In the genomic region with DNA sequence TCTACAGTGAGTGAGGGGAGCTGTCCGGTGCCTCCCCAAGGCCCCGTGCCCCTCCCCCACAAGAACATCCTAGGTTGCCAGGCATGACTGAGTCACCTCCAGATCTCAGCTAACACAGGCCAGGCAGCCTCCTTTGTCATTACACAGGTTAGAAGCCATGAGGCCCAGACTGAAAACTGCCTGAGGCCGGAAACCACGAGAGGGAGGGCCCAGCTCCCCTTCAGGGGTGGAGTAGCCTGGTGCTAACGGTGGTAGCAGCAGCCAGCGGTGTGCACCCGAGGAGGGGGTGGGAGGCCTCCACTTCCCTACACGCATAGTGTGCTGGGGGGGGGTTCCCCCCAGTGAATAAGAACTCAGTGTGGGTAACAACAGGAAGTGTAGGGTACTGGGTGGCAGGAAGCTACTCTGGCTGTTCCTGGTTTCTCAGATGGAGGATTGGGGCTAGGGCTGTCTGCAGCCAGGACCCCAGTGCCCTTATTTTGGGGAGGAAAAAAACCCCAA, we compare ENCODE assay signal across 9 mouse cellular contexts. TPM values are rescaled to one million over a fixed set of nuclear protein-coding genes. Genes with fewer than 3 reads are reported as not detected.
DNase-seq lines count a peak whose midpoint lies in the region; ATAC-seq and TF ChIP-seq lines count a peak whose summit lies in the region.
"Had no signal": no experiment of that assay in that cellular context is flagged by ENCODE, and none has a peak within 500 bp of the region (broad histone marks: within the 10 kb centered on the region; RNA-seq: fewer than 3 reads in every experiment).

No protein-coding gene starts in this region.

- 34% methylated on average over 8 of the region's 8 CpGs for WGBS in heart, adult 2 months
- 28% methylated on average over 8 of the region's 8 CpGs for WGBS in liver, embryonic 11.5 days
- WGBS in spleen, adult 2 months, result 9% methylated on average over 8 of the region's 8 CpGs
- WGBS in forebrain, embryonic 16.5 days, result 57% methylated on average over 8 of the region's 8 CpGs

- H3K9ac ChIP-seq in heart, adult 2 months (ENCODE audit: low read depth, low read length), result no peak overlapping the region
- peak overlapping the region; percentile 37 for H3K9ac ChIP-seq in liver, embryonic 11.5 days (ENCODE audit: low read depth, low read length)
- H3K9ac ChIP-seq in forebrain, embryonic 16.5 days (replicated peaks; ENCODE audit: low read depth, low read length), result no peak overlapping the region

- peak overlapping the region; percentile 35 for H3K4me2 ChIP-seq in liver, embryonic 11.5 days
- no peak overlapping the region for H3K4me2 ChIP-seq in forebrain, embryonic 16.5 days (ENCODE audit: low read length)

- no peak for TF ChIP-seq EP300 in heart, adult 2 months (IDR thresholded peaks at IDR 0.05; ENCODE audit: insufficient read depth, low read depth, low read length)

- peak overlapping the region; percentile 75 for H3K27ac ChIP-seq in heart, adult 2 months
- peak overlapping the region; percentile 54; the same call in 1 of the 2 replicates for H3K27ac ChIP-seq in liver, embryonic 11.5 days (ENCODE audit: low read depth, low read length)
- peak overlapping the region; percentile 99 for H3K27ac ChIP-seq in spleen, adult 2 months (ENCODE audit: insufficient read depth, low read length)
- H3K27ac ChIP-seq in forebrain, embryonic 16.5 days (ENCODE audit: low read length), result no peak overlapping the region

- H3K4me1 ChIP-seq in heart, adult 2 months (ENCODE audit: control insufficient read depth, insufficient read depth, low read length), result peaks cover 23% of the 10 kb centered on the region
- H3K4me1 ChIP-seq in liver, embryonic 11.5 days (replicated peaks; ENCODE audit: control insufficient read depth, insufficient read depth, low read length), result peaks cover 20% of the 10 kb centered on the region
- H3K4me1 ChIP-seq in spleen, adult 2 months (ENCODE audit: control insufficient read depth, insufficient read depth, insufficient read length), result peaks cover 33% of the 10 kb centered on the region
- H3K4me1 ChIP-seq in forebrain, embryonic 16.5 days (replicated peaks; ENCODE audit: control insufficient read depth, insufficient read depth, low read length), result peaks cover 14% of the 10 kb centered on the region

- no peaks in the 10 kb centered on the region for H3K27me3 ChIP-seq in heart, adult 2 months (ENCODE audit: control insufficient read depth, insufficient read depth, low read length)
- H3K27me3 ChIP-seq in liver, embryonic 11.5 days (replicated peaks; ENCODE audit: control insufficient read depth, insufficient read depth, low read length), result peaks cover 31% of the 10 kb centered on the region
- H3K27me3 ChIP-seq in spleen, adult 2 months (ENCODE audit: control insufficient read depth, insufficient read depth, low read length), result no peaks in the 10 kb centered on the region
- H3K27me3 ChIP-seq in forebrain, embryonic 16.5 days (replicated peaks; ENCODE audit: control insufficient read depth, insufficient read depth, low read length), result peaks cover 8% of the 10 kb centered on the region; the same call in 1 of the 2 replicates

- intact Hi-C loops in heart, adult 2 months (cut with DNase I), result no loop called here

- TF ChIP-seq CTCF in heart, adult 2 months (IDR thresholded peaks at IDR 0.05), result no peak
- no peak for TF ChIP-seq CTCF in spleen, adult 2 months (IDR thresholded peaks at IDR 0.05; ENCODE audit: extremely low read depth, insufficient read depth, insufficient read length, insufficient replicate concordance)

- H3K4me3 ChIP-seq in heart, adult 2 months, result peak overlapping the region; percentile 18; the same call in 1 of the 2 replicates
- H3K4me3 ChIP-seq in liver, embryonic 11.5 days (ENCODE audit: low read depth, low read length), result no peak overlapping the region
- H3K4me3 ChIP-seq in spleen, adult 2 months (ENCODE audit: extremely low read depth, insufficient read depth, insufficient read length), result peak overlapping the region; percentile 47; the same call in 1 of the 2 replicates
- no peak overlapping the region for H3K4me3 ChIP-seq in forebrain, embryonic 16.5 days (replicated peaks; ENCODE audit: low read length)

- ATAC-seq in liver, embryonic 11.5 days (replicated peaks; ENCODE audit: low FRiP score), result peak; percentile 70
- no peak for ATAC-seq in forebrain, embryonic 16.5 days

- no peak for TF ChIP-seq POLR2A in heart, adult 2 months (IDR thresholded peaks at IDR 0.05; ENCODE audit: insufficient read depth, low read depth, low read length)
- peak; percentile 25 for TF ChIP-seq POLR2A in spleen, adult 2 months (IDR thresholded peaks at IDR 0.05; ENCODE audit: low read depth, low read length)

- DNase-seq in layer of hippocampus, adult 11-12 months (ENCODE audit: low spot score), result peak; percentile 39
- no peak for DNase-seq in layer of hippocampus, adult 18-20 months (ENCODE audit: low spot score in 2 of 2)
- peak; percentile 67 to 83 for DNase-seq in heart, adult 2 months
- DNase-seq in liver, embryonic 11.5 days (ENCODE audit: low spot score), result peak; percentile 65
- DNase-seq in spleen, adult 2 months (ENCODE audit: low read depth in 1 of 2, low spot score in 2 of 2), result peak; percentile 87 to 95
- DNase-seq in cerebellum, adult 9-11 months, result no peak
- no peak for DNase-seq in layer of hippocampus, adult 8-10 months (ENCODE audit: low spot score in 2 of 2)

- no peaks in the 10 kb centered on the region for H3K9me3 ChIP-seq in liver, embryonic 11.5 days (ENCODE audit: control insufficient read depth, low read length)
- no peaks in the 10 kb centered on the region for H3K9me3 ChIP-seq in forebrain, embryonic 16.5 days (ENCODE audit: control insufficient read depth, low read length)

- H3K36me3 ChIP-seq in heart, adult 2 months (ENCODE audit: control insufficient read depth, insufficient read depth, low read length), result no peaks in the 10 kb centered on the region
- H3K36me3 ChIP-seq in liver, embryonic 11.5 days (ENCODE audit: control insufficient read depth, insufficient read depth, low read length), result no peaks in the 10 kb centered on the region
- H3K36me3 ChIP-seq in spleen, adult 2 months (ENCODE audit: control insufficient read depth, insufficient read depth, low read length), result peaks cover 9% of the 10 kb centered on the region
- no peaks in the 10 kb centered on the region for H3K36me3 ChIP-seq in forebrain, embryonic 16.5 days (ENCODE audit: control insufficient read depth, insufficient read depth)

- peaks cover 4% of the 10 kb centered on the region for H3K79me2 ChIP-seq in heart, adult 2 months (replicated peaks; ENCODE audit: control insufficient read depth, insufficient read depth, low read length)

RNA-seq across cellular contexts. Expression of a gene that starts 4.0 kb away (rescaled TPM):
- total RNA-seq in layer of hippocampus, adult 18-20 months (2021), result 100 to 1,000 TPM; 132 to 148 TPM
- 10 to 100 TPM; 12.1 to 14.5 TPM for total RNA-seq in heart, adult 2 months (2021)
- 12.8 and 14.2 TPM in 2 replicates for polyA plus RNA-seq in heart, adult 2 months (2012; rRNA removed)
- 6.3 and 6.9 TPM in 2 replicates for polyA plus RNA-seq in liver, embryonic 11.5 days (2014; fragmentation: Nextera tagmentation; extraction: Ambion mirVana)
- polyA plus RNA-seq in spleen, adult 2 months (2012; rRNA removed), result 137 and 147 TPM in 2 replicates
- total RNA-seq in layer of hippocampus, adult 8-10 months (2022), result 100 to 1,000 TPM; 121 to 133 (median 125) TPM
- 2.7 and 6.7 TPM in 2 replicates for polyA plus RNA-seq in forebrain, embryonic 16.5 days (2015; fragmentation: Nextera tagmentation; extraction: Ambion mirVana)

RNA-seq across cellular contexts. Expression of a gene that starts 33.4 kb away (rescaled TPM):
- total RNA-seq in layer of hippocampus, adult 18-20 months (2021), result 1 to 10 TPM; 1.6 to 2.2 TPM
- not detected for total RNA-seq in heart, adult 2 months (2021)
- 0.21 TPM in 1 of 2 replicates, not detected in the other for polyA plus RNA-seq in heart, adult 2 months (2012; rRNA removed)
- polyA plus RNA-seq in liver, embryonic 11.5 days (2014; fragmentation: Nextera tagmentation; extraction: Ambion mirVana), result 0.15 TPM in 1 of 2 replicates, not detected in the other
- not detected in 2 replicates for polyA plus RNA-seq in spleen, adult 2 months (2012; rRNA removed)
- total RNA-seq in layer of hippocampus, adult 8-10 months (2022), result 1 to 10 TPM; 1.4 to 3.1 (median 2.2) TPM
- 0.73 and 1.5 TPM in 2 replicates for polyA plus RNA-seq in forebrain, embryonic 16.5 days (2015; fragmentation: Nextera tagmentation; extraction: Ambion mirVana)

RNA-seq across cellular contexts. Expression of a gene that starts 42.7 kb away (rescaled TPM):
- 10 to 100 TPM; 11.2 to 12.5 TPM for total RNA-seq in layer of hippocampus, adult 18-20 months (2021)
- 1 to 10 TPM; 1.3 to 1.9 TPM for total RNA-seq in heart, adult 2 months (2021)
- 2.6 and 2.9 TPM in 2 replicates for polyA plus RNA-seq in heart, adult 2 months (2012; rRNA removed)
- 11.9 and 13.8 TPM in 2 replicates for polyA plus RNA-seq in liver, embryonic 11.5 days (2014; fragmentation: Nextera tagmentation; extraction: Ambion mirVana)
- 2.3 and 3.0 TPM in 2 replicates for polyA plus RNA-seq in spleen, adult 2 months (2012; rRNA removed)
- 10 to 100 TPM in 3 of 4 experiments, 1 to 10 TPM in 1; 9.4 to 15.1 (median 11.6) TPM for total RNA-seq in layer of hippocampus, adult 8-10 months (2022)
- 19.9 and 25.9 TPM in 2 replicates for polyA plus RNA-seq in forebrain, embryonic 16.5 days (2015; fragmentation: Nextera tagmentation; extraction: Ambion mirVana)

RNA-seq across cellular contexts. Expression of a gene that starts 43.3 kb away (rescaled TPM):
- 1 to 10 TPM in 1 of 2 experiments, under 1 TPM in 1; 0.99 to 1.6 TPM for total RNA-seq in layer of hippocampus, adult 18-20 months (2021)
- not detected for total RNA-seq in heart, adult 2 months (2021)
- not detected in 2 replicates for polyA plus RNA-seq in heart, adult 2 months (2012; rRNA removed)
- not detected in 2 replicates for polyA plus RNA-seq in liver, embryonic 11.5 days (2014; fragmentation: Nextera tagmentation; extraction: Ambion mirVana)
- polyA plus RNA-seq in spleen, adult 2 months (2012; rRNA removed), result not detected in 2 replicates
- total RNA-seq in layer of hippocampus, adult 8-10 months (2022), result 1 to 10 TPM; 1.4 to 3.0 (median 2.1) TPM
- polyA plus RNA-seq in forebrain, embryonic 16.5 days (2015; fragmentation: Nextera tagmentation; extraction: Ambion mirVana), result 0.22 TPM in 1 of 2 replicates, not detected in the other
- polyA plus RNA-seq: limb, embryonic 14.5 days had no signal

RNA-seq across cellular contexts. Expression of a gene that starts 58.9 kb away (rescaled TPM):
- 10 to 100 TPM; 53.7 to 57.3 TPM for total RNA-seq in layer of hippocampus, adult 18-20 months (2021)
- total RNA-seq in heart, adult 2 months (2021), result 10 to 100 TPM; 18.2 to 19.3 TPM
- 7.8 and 9.0 TPM in 2 replicates for polyA plus RNA-seq in heart, adult 2 months (2012; rRNA removed)
- 4.6 and 6.1 TPM in 2 replicates for polyA plus RNA-seq in liver, embryonic 11.5 days (2014; fragmentation: Nextera tagmentation; extraction: Ambion mirVana)
- 10.3 and 11.2 TPM in 2 replicates for polyA plus RNA-seq in spleen, adult 2 months (2012; rRNA removed)
- 10 to 100 TPM; 39.0 to 51.3 (median 45.9) TPM for total RNA-seq in layer of hippocampus, adult 8-10 months (2022)
- 3.5 and 4.1 TPM in 2 replicates for polyA plus RNA-seq in forebrain, embryonic 16.5 days (2015; fragmentation: Nextera tagmentation; extraction: Ambion mirVana)

Comparison
In these comparisons a context has a peak if more than half of its experiments do, and no peak if none do; other contexts are left out.
1. DNase-seq: peak in layer of hippocampus, adult 11-12 months (single experiment), heart, adult 2 months (2 of 2), liver, embryonic 11.5 days (single experiment) and spleen, adult 2 months (2 of 2); none in layer of hippocampus, adult 18-20 months (0 of 2), cerebellum, adult 9-11 months (single experiment) and layer of hippocampus, adult 8-10 months (0 of 2).
2. H3K4me3 ChIP-seq: peak in heart, adult 2 months (single experiment) and spleen, adult 2 months (single experiment); none in liver, embryonic 11.5 days (single experiment) and forebrain, embryonic 16.5 days (single experiment).